Mouse (Mus musculus) embryonic fibroblast, embryonic 13.5 days (primary cell): ENCODE measurements around the gene Fmo6.

Experiments used
- CTCF ChIP-seq: IDR thresholded peaks from 2 replicates; pipeline ENCODE4 v1.5.1; 2011; ENCODE audit warnings: mild to moderate bottlenecking, control low read depth, low read length, moderate library complexity, borderline replicate concordance; ENCODE audit not compliant: insufficient read depth
- POLR2A ChIP-seq: IDR thresholded peaks from 2 replicates; pipeline ENCODE4 v1.6.1; 2011; ENCODE audit warnings: low read depth, mild to moderate bottlenecking, control low read depth, low read length, moderate library complexity

GRCm38 (mm10) chr1:162925121-162925520, 12.2 kb downstream of the Fmo6 start:
- TF ChIP-seq CTCF (no peak), POLR2A (no peak)
